Mouse (Mus musculus) neural tube, embryonic 14.5 days (tissue): ENCODE measurements around the gene Klhl32. TPM values are rescaled to one million over a fixed set of nuclear protein-coding genes. Genes with fewer than 3 reads are reported as not detected.
A peak's percentile ranks its signal among the peaks of the same experiment; 100 is the strongest.
"Not testable (repeated sequence)": the region's sequence is repeated elsewhere in the genome, so short reads cannot be mapped to it uniquely, and the experiment has no call there.

ENCODE experiments used
- ATAC-seq: fragments of 200-750 bp; cut with Nextera tagmentation; 2 replicates; pipeline ENCODE4 v1.8.0; 2017; ENCODE audit warnings: low read depth, mild to moderate bottlenecking, moderate TSS enrichment, moderate library complexity
- H3K27ac ChIP-seq: fragments of 300-500 bp; sonication (generic); 2 replicates; pipeline ENCODE4 v1.5.1; 2014; ENCODE audit warnings: low read depth, mild to moderate bottlenecking, control low read depth, low read length, moderate library complexity, mixed read lengths
- H3K27me3 ChIP-seq: fragments of 300-500 bp; sonication (generic); 2 replicates; pipeline ENCODE4 v1.6.1; 2014; ENCODE audit warnings: low read length; ENCODE audit not compliant: control insufficient read depth, insufficient read depth
- H3K36me3 ChIP-seq: fragments of 300-500 bp; sonication (generic); 2 replicates; pipeline ENCODE4 v1.6.1; 2014; ENCODE audit warnings: low read length, mixed read lengths; ENCODE audit not compliant: control insufficient read depth, insufficient read depth
- H3K4me1 ChIP-seq: fragments of 300-500 bp; sonication (generic); 2 replicates; pipeline ENCODE4 v1.6.1; 2014; ENCODE audit warnings: low read length; ENCODE audit not compliant: control insufficient read depth, insufficient read depth
- H3K4me2 ChIP-seq: fragments of 300-500 bp; sonication (generic); 2 replicates; pipeline ENCODE4 v1.6.1; 2014; ENCODE audit warnings: mild to moderate bottlenecking, low read depth, low read length, control low read depth
- H3K4me3 ChIP-seq: fragments of 300-500 bp; sonication (generic); 2 replicates; pipeline ENCODE4 v1.5.1; 2014; ENCODE audit warnings: low read depth, low read length, control low read depth, mixed read lengths
- H3K9ac ChIP-seq: fragments of 300-500 bp; sonication (generic); replicated peaks from 2 replicates; pipeline ENCODE4 v1.6.1; 2014; ENCODE audit warnings: low read depth, mild to moderate bottlenecking, control low read depth, low read length, mixed read lengths
- H3K9me3 ChIP-seq: fragments of 300-500 bp; sonication (generic); 2 replicates; pipeline ENCODE4 v1.6.1; 2016; ENCODE audit warnings: low read length; ENCODE audit not compliant: control insufficient read depth
- WGBS: fragments of 180-500 bp; shearing (Covaris S2); extraction: QIAGEN DNeasy Blood & Tissue Kit; methylation state at CpG from one replicate; pipeline ENCODE4 v1.1.7; 2014; 5-methylcytosine and 5-hydroxymethylcytosine counted together
- polyA plus RNA-seq: library from polyadenylated mRNA; unstranded; fragments of >200 nt; fragmentation: Nextera tagmentation; extraction: Ambion mirVana; gene quantifications from 2 replicates; pipeline ENCODE4 v1.2.1, GENCODE M21; 2014

Klhl32 gene
- 33.9 and 37.4 TPM in 2 replicates for polyA plus RNA-seq

GRCm38 (mm10) chr4:24850401-24851325 lies at the start of gene Klhl32:
Gene Klhl32, minus strand, starts transcription at chr4:24851124.
- Histone ChIP-seq H3K4me1 (peaks cover 17% of the 10 kb centered on the region), H3K4me2 (peak within 1 kb of the TSS; percentile 65), H3K4me3 (peak within 1 kb of the TSS; percentile 64), H3K27ac (peak within 1 kb of the TSS; percentile 92), H3K9ac (peak within 1 kb of the TSS; percentile 81), H3K27me3 (no peaks in the 10 kb centered on the region), H3K9me3 (no peaks in the 10 kb centered on the region), H3K36me3 (no peaks in the 10 kb centered on the region)
- peak; percentile 95 for ATAC-seq
- WGBS = under 1% methylated on average over 56 of the region's 63 CpGs

DNA sequence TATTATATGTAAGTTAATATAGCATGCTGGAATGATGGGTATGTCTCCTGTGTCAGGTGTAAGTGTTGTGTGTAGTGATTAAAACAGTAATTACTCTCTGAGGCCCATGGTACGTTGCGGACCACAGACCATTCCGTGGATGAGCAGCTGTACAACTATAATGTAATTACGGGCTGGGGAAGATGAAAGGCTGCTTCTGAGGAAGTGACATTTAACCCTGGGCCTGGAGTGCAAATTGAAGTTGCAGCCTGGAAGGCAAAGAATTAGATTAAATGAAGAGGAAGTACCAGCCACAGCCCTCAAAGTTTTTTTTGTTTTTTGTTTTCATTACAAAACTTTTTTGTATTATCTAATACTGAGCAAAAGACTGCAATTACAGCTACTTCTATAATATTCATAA lies 48.2 kb upstream of the Klhl32 start:
- H3K9me3 ChIP-seq = no peaks in the 10 kb centered on the region
- no peak for ATAC-seq
- H3K4me3 ChIP-seq = peak overlapping the region; percentile 62; the same call in 1 of the 2 replicates
- H3K4me1 ChIP-seq = no peaks in the 10 kb centered on the region
- no peaks in the 10 kb centered on the region for H3K27me3 ChIP-seq
- peaks cover 6% of the 10 kb centered on the region; the same call in 1 of the 2 replicates for H3K36me3 ChIP-seq
- peak overlapping the region; percentile 77 for H3K4me2 ChIP-seq
- H3K27ac ChIP-seq = no peak overlapping the region
- WGBS = 9% methylated on average over 4 of the region's 4 CpGs
- H3K9ac ChIP-seq = no peak overlapping the region

DNA sequence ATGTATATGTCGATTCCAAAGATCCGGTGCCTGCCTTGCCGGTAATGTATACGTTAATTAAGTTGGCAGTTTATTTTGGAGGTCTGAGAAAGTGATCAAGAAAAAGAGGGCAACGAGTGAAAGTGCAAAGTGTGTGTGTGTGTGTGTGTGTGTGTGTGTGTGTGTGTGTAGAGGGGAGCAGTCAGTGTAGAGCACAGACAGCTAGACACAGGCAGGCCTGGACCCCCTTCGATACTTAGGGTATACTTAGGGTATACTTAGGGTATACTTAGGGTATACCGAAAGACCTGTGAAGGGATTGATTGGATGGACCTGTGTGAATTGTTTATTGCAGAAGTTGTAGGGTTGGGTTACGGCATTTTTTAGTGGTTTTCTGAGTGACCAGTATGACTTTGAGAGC lies 47.7 kb upstream of the Klhl32 start:
- H3K27me3 ChIP-seq = no peaks in the 10 kb centered on the region
- no peak overlapping the region for H3K27ac ChIP-seq
- peaks cover 6% of the 10 kb centered on the region; the same call in 1 of the 2 replicates for H3K36me3 ChIP-seq
- H3K4me3 ChIP-seq = peak overlapping the region; percentile 62
- H3K9ac ChIP-seq = peak overlapping the region; percentile 58
- no peaks in the 10 kb centered on the region for H3K9me3 ChIP-seq
- peak overlapping the region; percentile 77 for H3K4me2 ChIP-seq
- no peaks in the 10 kb centered on the region for H3K4me1 ChIP-seq
- WGBS = 27% methylated on average over 8 of the region's 8 CpGs
- peak; percentile 35; the same call in 1 of the 2 replicates for ATAC-seq

DNA sequence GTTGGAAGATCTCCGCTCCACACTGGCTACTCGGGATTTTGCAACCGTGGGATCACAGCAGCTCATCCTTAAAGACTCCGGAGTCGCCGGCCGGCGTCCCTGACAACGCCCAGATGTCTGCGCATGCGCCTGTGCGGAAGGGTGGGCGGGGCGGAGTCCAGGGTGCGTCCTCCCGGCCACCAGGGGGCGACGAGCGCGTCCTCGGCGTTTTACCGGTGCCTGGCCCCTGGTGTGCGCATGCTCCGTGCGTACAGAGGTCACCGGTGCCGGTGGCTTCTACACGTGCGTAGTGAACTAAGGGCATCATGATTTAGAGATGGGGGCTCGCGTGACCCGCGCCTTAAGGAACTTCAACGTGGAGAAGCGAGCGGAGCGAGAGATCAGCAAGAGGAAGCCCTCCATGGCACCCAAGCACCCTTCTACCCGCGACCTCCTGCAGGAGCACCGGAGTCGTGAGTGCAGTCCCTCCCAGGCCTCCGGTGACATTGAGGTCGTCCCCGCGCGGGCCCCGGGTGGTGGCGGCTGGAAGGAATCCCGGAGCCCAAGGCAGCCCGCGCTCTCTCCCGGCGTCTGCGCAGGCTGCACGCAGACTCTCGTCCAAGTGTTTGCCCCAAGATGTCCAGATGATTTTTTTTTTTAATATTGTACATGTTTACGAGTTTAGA lies 47.1 kb upstream of the Klhl32 start, which contains the start of gene Ndufaf4:
Ndufaf4 (plus strand) TSS at position 233 of the 665 bp plus-strand sequence.
- ATAC-seq = peak; percentile 98
- Histone ChIP-seq H3K27me3 (no peaks in the 10 kb centered on the region), H3K36me3 (peaks cover 6% of the 10 kb centered on the region; the same call in 1 of the 2 replicates), H3K9me3 (no peaks in the 10 kb centered on the region), H3K4me1 (no peaks in the 10 kb centered on the region), H3K4me2 (peak within 1 kb of the TSS; percentile 77), H3K9ac (peak within 1 kb of the TSS; percentile 58), H3K4me3 (peak within 1 kb of the TSS; percentile 62), H3K27ac (no peak within 1 kb of the TSS; the same call in 1 of the 2 replicates)
- WGBS = under 1% methylated on average over 58 of the region's 58 CpGs

- H3K27me3 ChIP-seq = no peaks in the 10 kb centered on the region
- peak overlapping the region; percentile 62 for H3K4me3 ChIP-seq
- H3K9me3 ChIP-seq = no peaks in the 10 kb centered on the region
- H3K9ac ChIP-seq = no peak overlapping the region
- peak overlapping the region; percentile 77 for H3K4me2 ChIP-seq
- no peak overlapping the region; the same call in 1 of the 2 replicates for H3K27ac ChIP-seq
- H3K4me1 ChIP-seq = no peaks in the 10 kb centered on the region
- ATAC-seq = peak; percentile 55
- WGBS = 14% methylated on average over 7 of the region's 7 CpGs
- H3K36me3 ChIP-seq = peaks cover 6% of the 10 kb centered on the region; the same call in 1 of the 2 replicates
These were observed 46.4 kb upstream of the Klhl32 start for GRCm38 (mm10) chr4:24897351-24897750.

DNA sequence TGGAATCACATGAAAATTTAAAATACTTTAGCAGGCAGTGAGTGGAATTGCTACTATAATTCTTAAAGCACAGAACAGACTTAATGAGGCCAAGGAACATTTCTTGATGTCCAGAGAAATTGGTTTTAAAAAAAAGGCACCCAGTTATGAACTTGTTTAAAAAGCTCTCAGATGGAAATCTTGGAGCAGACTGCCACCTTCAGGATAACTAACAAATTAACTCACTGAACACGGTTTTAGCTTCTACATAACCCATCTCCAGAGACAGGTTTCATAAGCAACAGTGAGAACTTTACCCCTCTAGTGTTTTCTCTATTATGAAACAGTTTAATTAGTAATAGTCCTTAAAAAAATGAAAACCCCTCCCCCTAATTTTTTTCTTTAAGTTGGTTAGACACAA lies 45.9 kb upstream of the Klhl32 start:
- H3K4me1 ChIP-seq = no peaks in the 10 kb centered on the region
- peaks cover 3% of the 10 kb centered on the region; the same call in 1 of the 2 replicates for H3K36me3 ChIP-seq
- H3K27me3 ChIP-seq = no peaks in the 10 kb centered on the region
- H3K9ac ChIP-seq = no peak overlapping the region
- peak overlapping the region; percentile 62; the same call in 1 of the 2 replicates for H3K4me3 ChIP-seq
- H3K27ac ChIP-seq = no peak overlapping the region
- no peak for ATAC-seq
- H3K9me3 ChIP-seq = no peaks in the 10 kb centered on the region
- WGBS = 0% methylated on average over 1 of the region's 1 CpGs
- peak overlapping the region; percentile 77 for H3K4me2 ChIP-seq

DNA sequence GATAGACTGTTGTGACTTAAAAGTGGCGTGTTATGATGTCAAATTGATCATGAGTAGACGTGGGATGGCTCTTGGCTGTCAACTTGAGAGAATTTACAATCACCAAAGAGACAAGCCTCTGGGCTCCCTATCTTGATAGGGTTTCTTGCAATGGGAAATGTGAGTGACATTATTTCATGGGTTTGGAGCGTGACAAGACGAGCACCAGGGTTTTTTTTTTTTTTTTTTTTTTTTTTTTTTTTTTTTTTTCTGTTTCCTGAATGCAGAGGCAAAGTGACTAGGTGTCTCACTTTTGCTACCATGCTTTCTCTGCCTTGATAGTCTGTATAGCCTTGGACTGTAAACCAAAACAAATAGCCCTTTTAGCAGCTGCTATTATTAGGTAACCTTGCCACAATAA lies 43.7 kb upstream of the Klhl32 start:
- Histone ChIP-seq H3K4me1 (no peaks in the 10 kb centered on the region), H3K4me3 (no peak overlapping the region), H3K9me3 (no peaks in the 10 kb centered on the region), H3K4me2 (no peak overlapping the region), H3K36me3 (no peaks in the 10 kb centered on the region), H3K27ac (no peak overlapping the region), H3K27me3 (no peaks in the 10 kb centered on the region), H3K9ac (no peak overlapping the region)
- no peak for ATAC-seq
- 81% methylated on average over 4 of the region's 4 CpGs for WGBS

GRCm38 (mm10) chr4:24892293-24892692 lies 41.4 kb upstream of the Klhl32 start:
- not testable (repeated sequence) for H3K4me3 ChIP-seq, H3K4me2 ChIP-seq, H3K36me3 ChIP-seq, H3K27ac ChIP-seq, H3K4me1 ChIP-seq, H3K27me3 ChIP-seq, ATAC-seq, H3K9me3 ChIP-seq, H3K9ac ChIP-seq
- WGBS = 63% methylated on average over 2 of the region's 2 CpGs
